Mouse (Mus musculus) heart, postnatal 0 days (tissue): Measurements from ENCODE around the gene Slc24a3.

Experiments used
- CTCF ChIP-seq: IDR thresholded peaks from 2 replicates; pipeline ENCODE4 v1.5.1; 2016; ENCODE audit warnings: antibody characterized with exemption, control low read depth, low read depth
- EP300 ChIP-seq: IDR thresholded peaks from 2 replicates; pipeline ENCODE4 v1.6.1; 2016; ENCODE audit warnings: antibody characterized with exemption, low read depth

GRCm38 (mm10) chr2:145507702-145508101 is 340.1 kb downstream of the Slc24a3 start:
- TF ChIP-seq EP300 (no peak), CTCF (no peak)
